Mouse (Mus musculus): ENCODE results near the gene Gm12184. TPM values are rescaled to one million over a fixed set of nuclear protein-coding genes. Genes with fewer than 3 reads are reported as not detected.
"Not testable (repeated sequence)": the region's sequence is repeated elsewhere in the genome, so short reads cannot be mapped to it uniquely, and the experiment has no call there.

Gm12184 gene
- polyA plus RNA-seq, 1 experiment, result 26.0 TPM

GRCm38 (mm10) chr11:48853474-48854180, 27.2 kb upstream of the Gm12184 start:
- H3K4me3 ChIP-seq (ENCODE audit: insufficient read depth, low read depth, low read length), result peak overlapping the region; percentile 82
- 0 out of 2 replicates have a peak, but pooled peaks cover 5% of the 10 kb centered on the region for H3K4me1 ChIP-seq (ENCODE audit: control insufficient read depth, insufficient read depth, insufficient read length, low read length)
- peak overlapping the region; percentile 48 for H3K27ac ChIP-seq (replicated peaks; ENCODE audit: low read depth, low read length)

- Histone ChIP-seq H3K27ac (replicated peaks; ENCODE audit: low read depth, low read length) (no peak overlapping the region), H3K4me3 (ENCODE audit: insufficient read depth, low read depth, low read length) (peak overlapping the region; percentile 82), H3K4me1 (ENCODE audit: control insufficient read depth, insufficient read depth, insufficient read length, low read length) (0 out of 2 replicates have a peak, but pooled peaks cover 5% of the 10 kb centered on the region)
These were observed 26.4 kb upstream of the Gm12184 start for GRCm38 (mm10) chr11:48852624-48853473.

- Histone ChIP-seq H3K27ac (replicated peaks; ENCODE audit: low read depth, low read length) (no peak overlapping the region), H3K4me3 (ENCODE audit: insufficient read depth, low read depth, low read length) (no peak overlapping the region), H3K4me1 (ENCODE audit: control insufficient read depth, insufficient read depth, insufficient read length, low read length) (0 out of 2 replicates have a peak, but pooled peaks cover 5% of the 10 kb centered on the region)
These were observed 25.7 kb upstream of the Gm12184 start for GRCm38 (mm10) chr11:48852190-48852589.

GRCm38 (mm10) chr11:48851270-48851995, 25.0 kb upstream of the Gm12184 start:
- Histone ChIP-seq H3K27ac (replicated peaks; ENCODE audit: low read depth, low read length) (no peak overlapping the region), H3K4me1 (ENCODE audit: control insufficient read depth, insufficient read depth, insufficient read length, low read length) (0 out of 2 replicates have a peak, but pooled peaks cover 5% of the 10 kb centered on the region), H3K4me3 (ENCODE audit: insufficient read depth, low read depth, low read length) (no peak overlapping the region)

- Histone ChIP-seq H3K4me1 (ENCODE audit: control insufficient read depth, insufficient read depth, insufficient read length, low read length) (0 out of 2 replicates have a peak, but pooled peaks cover 5% of the 10 kb centered on the region), H3K4me3 (ENCODE audit: insufficient read depth, low read depth, low read length) (no peak overlapping the region), H3K27ac (replicated peaks; ENCODE audit: low read depth, low read length) (no peak overlapping the region)
These were observed 23.8 kb upstream of the Gm12184 start for GRCm38 (mm10) chr11:48850240-48850639.

- H3K4me3 ChIP-seq (ENCODE audit: insufficient read depth, low read depth, low read length), result no peak overlapping the region
- H3K27ac ChIP-seq (replicated peaks; ENCODE audit: low read depth, low read length), result no peak overlapping the region
- H3K4me1 ChIP-seq (ENCODE audit: control insufficient read depth, insufficient read depth, insufficient read length, low read length), result no peaks in the 10 kb centered on the region
These were observed 20.4 kb upstream of the Gm12184 start for GRCm38 (mm10) chr11:48846881-48847280.

GRCm38 (mm10) chr11:48846362-48846761, 19.9 kb upstream of the Gm12184 start:
- not testable (repeated sequence) for H3K4me1 ChIP-seq (ENCODE audit: control insufficient read depth, insufficient read depth, insufficient read length, low read length); H3K4me3 ChIP-seq (ENCODE audit: insufficient read depth, low read depth, low read length); H3K27ac ChIP-seq (replicated peaks; ENCODE audit: low read depth, low read length)

- H3K27ac ChIP-seq (replicated peaks; ENCODE audit: low read depth, low read length), result no peak overlapping the region
- no peak overlapping the region for H3K4me3 ChIP-seq (ENCODE audit: insufficient read depth, low read depth, low read length)
- H3K4me1 ChIP-seq (ENCODE audit: control insufficient read depth, insufficient read depth, insufficient read length, low read length), result no peaks in the 10 kb centered on the region
These were observed 18.9 kb upstream of the Gm12184 start for GRCm38 (mm10) chr11:48845244-48845815.

- Histone ChIP-seq H3K27ac (replicated peaks; ENCODE audit: low read depth, low read length) (no peak overlapping the region), H3K4me1 (ENCODE audit: control insufficient read depth, insufficient read depth, insufficient read length, low read length) (no peaks in the 10 kb centered on the region), H3K4me3 (ENCODE audit: insufficient read depth, low read depth, low read length) (no peak overlapping the region)
These were observed 17.9 kb upstream of the Gm12184 start for GRCm38 (mm10) chr11:48844309-48844708.

GRCm38 (mm10) chr11:48843202-48843601, 16.7 kb upstream of the Gm12184 start:
- no peak overlapping the region for H3K4me3 ChIP-seq (ENCODE audit: insufficient read depth, low read depth, low read length)
- no peaks in the 10 kb centered on the region for H3K4me1 ChIP-seq (ENCODE audit: control insufficient read depth, insufficient read depth, insufficient read length, low read length)
- no peak overlapping the region for H3K27ac ChIP-seq (replicated peaks; ENCODE audit: low read depth, low read length)

- Histone ChIP-seq H3K4me3 (ENCODE audit: insufficient read depth, low read depth, low read length) (no peak overlapping the region), H3K4me1 (ENCODE audit: control insufficient read depth, insufficient read depth, insufficient read length, low read length) (no peaks in the 10 kb centered on the region), H3K27ac (replicated peaks; ENCODE audit: low read depth, low read length) (no peak overlapping the region)
These were observed 15.9 kb upstream of the Gm12184 start for GRCm38 (mm10) chr11:48842378-48842792.

- no peak overlapping the region for H3K27ac ChIP-seq (replicated peaks; ENCODE audit: low read depth, low read length)
- no peaks in the 10 kb centered on the region; the same call in 1 of the 2 replicates for H3K4me1 ChIP-seq (ENCODE audit: control insufficient read depth, insufficient read depth, insufficient read length, low read length)
- no peak overlapping the region for H3K4me3 ChIP-seq (ENCODE audit: insufficient read depth, low read depth, low read length)
These were observed 14.8 kb upstream of the Gm12184 start for GRCm38 (mm10) chr11:48841213-48841612.

GRCm38 (mm10) chr11:48840805-48841204, 14.3 kb upstream of the Gm12184 start:
- Histone ChIP-seq H3K4me1 (ENCODE audit: control insufficient read depth, insufficient read depth, insufficient read length, low read length) (no peaks in the 10 kb centered on the region; the same call in 1 of the 2 replicates), H3K27ac (replicated peaks; ENCODE audit: low read depth, low read length) (no peak overlapping the region), H3K4me3 (ENCODE audit: insufficient read depth, low read depth, low read length) (no peak overlapping the region)

GRCm38 (mm10) chr11:48838879-48839680, 12.6 kb upstream of the Gm12184 start:
- H3K27ac ChIP-seq (replicated peaks; ENCODE audit: low read depth, low read length), result no peak overlapping the region
- no peaks in the 10 kb centered on the region; the same call in 1 of the 2 replicates for H3K4me1 ChIP-seq (ENCODE audit: control insufficient read depth, insufficient read depth, insufficient read length, low read length)
- H3K4me3 ChIP-seq (ENCODE audit: insufficient read depth, low read depth, low read length), result no peak overlapping the region

All from brown adipose tissue, adult 24 weeks (tissue).